Comparison of ENCODE assay signal across 8 mouse cellular contexts in genomic region chr16:97534448-97534847, GRCm38 (mm10). TPM values are rescaled to one million over a fixed set of nuclear protein-coding genes. Genes with fewer than 3 reads are reported as not detected.
DNase-seq lines count a peak whose midpoint lies in the region; ATAC-seq and TF ChIP-seq lines count a peak whose summit lies in the region.

No protein-coding gene starts in this region.

- H3K27me3 ChIP-seq in kidney, adult 2 months (replicated peaks; ENCODE audit: control insufficient read depth, insufficient read depth, low read length), result no peaks in the 10 kb centered on the region
- H3K27me3 ChIP-seq in kidney, embryonic 14.5 days (ENCODE audit: control insufficient read depth, insufficient read depth, low read length), result no peaks in the 10 kb centered on the region
- no peaks in the 10 kb centered on the region for H3K27me3 ChIP-seq in heart, embryonic 12.5 days (replicated peaks)
- H3K27me3 ChIP-seq in liver, postnatal 0 days (ENCODE audit: insufficient read depth, low read length), result no peaks in the 10 kb centered on the region

- TF ChIP-seq CTCF in kidney, adult 2 months (conservative IDR thresholded peaks at IDR 0.05; ENCODE audit: insufficient read depth, insufficient read length, low read depth, low read length), result no peak
- no peak for TF ChIP-seq CTCF in bone marrow, adult 2 months (IDR thresholded peaks at IDR 0.05; ENCODE audit: control insufficient read depth, insufficient read depth, low read length)
- TF ChIP-seq CTCF in liver, postnatal 0 days (IDR thresholded peaks at IDR 0.05; ENCODE audit: low read depth), result no peak

- WGBS in kidney, adult 2 months, result 38% methylated on average over 1 of the region's 1 CpGs
- WGBS in kidney, embryonic 14.5 days, result 62% methylated on average over 1 of the region's 1 CpGs
- 10% methylated on average over 1 of the region's 1 CpGs for WGBS in bone marrow, adult 2 months
- WGBS in heart, embryonic 12.5 days, result 27% methylated on average over 1 of the region's 1 CpGs
- WGBS in liver, postnatal 0 days (ENCODE audit: insufficient replicate concordance), result 29% methylated on average over 1 of the region's 1 CpGs

- no peak overlapping the region for H3K4me2 ChIP-seq in kidney, embryonic 14.5 days (replicated peaks; ENCODE audit: low read depth, low read length)
- H3K4me2 ChIP-seq in heart, embryonic 12.5 days, result peak overlapping the region; percentile 64
- peak overlapping the region; percentile 72 for H3K4me2 ChIP-seq in liver, postnatal 0 days (ENCODE audit: low read depth, low read length)

- peak; percentile 11 for DNase-seq in kidney, adult 2 months
- DNase-seq in liver, postnatal 0 days, result no peak
- no peak for DNase-seq in ovary, postnatal 14 days (ENCODE audit: low spot score)
- no peak for DNase-seq in thymus, postnatal 4 days
- no peak for DNase-seq in thymus, postnatal 25 days

- H3K36me3 ChIP-seq in kidney, adult 2 months (ENCODE audit: control insufficient read depth, insufficient read depth, low read length), result no peaks in the 10 kb centered on the region
- H3K36me3 ChIP-seq in kidney, embryonic 14.5 days (ENCODE audit: control insufficient read depth, insufficient read depth, low read length), result no peaks in the 10 kb centered on the region
- no peaks in the 10 kb centered on the region for H3K36me3 ChIP-seq in heart, embryonic 12.5 days
- peaks cover 9% of the 10 kb centered on the region; the same call in 1 of the 2 replicates for H3K36me3 ChIP-seq in liver, postnatal 0 days (replicated peaks; ENCODE audit: insufficient read depth, low read length)

- H3K4me1 ChIP-seq in kidney, adult 2 months (ENCODE audit: control insufficient read depth, insufficient read depth, low read length), result peaks cover 4% of the 10 kb centered on the region; the same call in 1 of the 2 replicates
- H3K4me1 ChIP-seq in kidney, embryonic 14.5 days (ENCODE audit: control insufficient read depth, insufficient read depth, low read length), result peaks cover 19% of the 10 kb centered on the region
- peaks cover 2% of the 10 kb centered on the region; the same call in 1 of the 2 replicates for H3K4me1 ChIP-seq in bone marrow, adult 2 months (ENCODE audit: control insufficient read depth, insufficient read depth, low read length)
- peaks cover 34% of the 10 kb centered on the region for H3K4me1 ChIP-seq in heart, embryonic 12.5 days (replicated peaks)
- H3K4me1 ChIP-seq in liver, postnatal 0 days (ENCODE audit: insufficient read depth), result peaks cover 40% of the 10 kb centered on the region

- peak overlapping the region; percentile 49 for H3K4me3 ChIP-seq in kidney, adult 2 months (ENCODE audit: insufficient read depth, low read depth, low read length)
- H3K4me3 ChIP-seq in kidney, embryonic 14.5 days (ENCODE audit: low read length), result no peak overlapping the region
- no peak overlapping the region for H3K4me3 ChIP-seq in bone marrow, adult 2 months (replicated peaks; ENCODE audit: control insufficient read depth, low read depth, low read length)
- H3K4me3 ChIP-seq in heart, embryonic 12.5 days, result peak overlapping the region; percentile 27
- H3K4me3 ChIP-seq in liver, postnatal 0 days (ENCODE audit: low read depth, low read length), result peak overlapping the region; percentile 42

- ATAC-seq in kidney, embryonic 14.5 days (ENCODE audit: low FRiP score, low TSS enrichment), result no peak; the same call in 1 of the 2 replicates
- no peak for ATAC-seq in heart, embryonic 12.5 days (ENCODE audit: insufficient number of reproducible peaks, low FRiP score)
- ATAC-seq in liver, postnatal 0 days, result no peak

- no peaks in the 10 kb centered on the region for H3K9me3 ChIP-seq in kidney, embryonic 14.5 days (ENCODE audit: control insufficient read depth, low read length)
- no peaks in the 10 kb centered on the region for H3K9me3 ChIP-seq in heart, embryonic 12.5 days (replicated peaks)
- H3K9me3 ChIP-seq in liver, postnatal 0 days (ENCODE audit: low read length), result no peaks in the 10 kb centered on the region

- no peak for TF ChIP-seq POLR2A in kidney, adult 2 months (IDR thresholded peaks at IDR 0.05; ENCODE audit: low read depth, low read length)
- TF ChIP-seq POLR2A in bone marrow, adult 2 months (IDR thresholded peaks at IDR 0.05; ENCODE audit: borderline replicate concordance, control insufficient read depth, low read depth, low read length), result no peak

- no peak overlapping the region for H3K9ac ChIP-seq in kidney, embryonic 14.5 days (ENCODE audit: low read depth, low read length)
- peak overlapping the region; percentile 62 for H3K9ac ChIP-seq in heart, embryonic 12.5 days
- H3K9ac ChIP-seq in liver, postnatal 0 days (replicated peaks), result peak overlapping the region; percentile 56

- H3K27ac ChIP-seq in kidney, adult 2 months (ENCODE audit: insufficient read depth, low read depth, low read length), result peak overlapping the region; percentile 93
- H3K27ac ChIP-seq in kidney, embryonic 14.5 days (ENCODE audit: low read depth, low read length), result no peak overlapping the region
- 0 out of 2 replicates have a peak overlapping the region, but pooled peaks have one; percentile 2 for H3K27ac ChIP-seq in bone marrow, adult 2 months (ENCODE audit: control insufficient read depth, insufficient read depth, low read depth, low read length, poor library complexity)
- H3K27ac ChIP-seq in heart, embryonic 12.5 days (ENCODE audit: poor library complexity, severe bottlenecking), result peak overlapping the region; percentile 91
- peak overlapping the region; percentile 98 for H3K27ac ChIP-seq in liver, postnatal 0 days (ENCODE audit: low read depth)

- TF ChIP-seq EP300 in liver, postnatal 0 days (IDR thresholded peaks at IDR 0.05; ENCODE audit: low read depth), result no peak

RNA-seq across cellular contexts. Expression of gene Fam3b, which starts 19.8 kb away (rescaled TPM):
- polyA plus RNA-seq in kidney, adult 2 months (2012; rRNA removed), result 0.10 TPM in 1 of 2 replicates, not detected in the other
- polyA plus RNA-seq in kidney, embryonic 14.5 days (2014; fragmentation: Nextera tagmentation; extraction: Ambion mirVana), result not detected in 2 replicates
- polyA plus RNA-seq in bone marrow, adult 2 months (2011; ENCODE audit: insufficient read depth, insufficient read length, low replicate concordance, missing spikeins), result 2.4 TPM in 1 of 2 replicates, not detected in the other
- not detected in 2 replicates for polyA plus RNA-seq in heart, embryonic 12.5 days (2016; fragmentation: Nextera tagmentation; extraction: Ambion mirVana)
- 0.15 TPM in 1 of 2 replicates, not detected in the other for polyA plus RNA-seq in liver, postnatal 0 days (2015; fragmentation: Nextera tagmentation; extraction: Ambion mirVana)

Comparison
In these comparisons a context has a peak if more than half of its experiments do, and no peak if none do; other contexts are left out.
1. H3K4me3 ChIP-seq: peak in kidney, adult 2 months (single experiment), heart, embryonic 12.5 days (single experiment) and liver, postnatal 0 days (single experiment); none in kidney, embryonic 14.5 days (single experiment) and bone marrow, adult 2 months (single experiment).